Mouse (Mus musculus) retina, embryonic 14.5 days (tissue): ENCODE measurements around the gene Gm42906.

Experiments
- DNase-seq: peaks from one replicate; pipeline ENCODE4 v3.0.0-alpha.2; 2015; ENCODE audit warnings: low spot score

The Gm42906 gene

DNA sequence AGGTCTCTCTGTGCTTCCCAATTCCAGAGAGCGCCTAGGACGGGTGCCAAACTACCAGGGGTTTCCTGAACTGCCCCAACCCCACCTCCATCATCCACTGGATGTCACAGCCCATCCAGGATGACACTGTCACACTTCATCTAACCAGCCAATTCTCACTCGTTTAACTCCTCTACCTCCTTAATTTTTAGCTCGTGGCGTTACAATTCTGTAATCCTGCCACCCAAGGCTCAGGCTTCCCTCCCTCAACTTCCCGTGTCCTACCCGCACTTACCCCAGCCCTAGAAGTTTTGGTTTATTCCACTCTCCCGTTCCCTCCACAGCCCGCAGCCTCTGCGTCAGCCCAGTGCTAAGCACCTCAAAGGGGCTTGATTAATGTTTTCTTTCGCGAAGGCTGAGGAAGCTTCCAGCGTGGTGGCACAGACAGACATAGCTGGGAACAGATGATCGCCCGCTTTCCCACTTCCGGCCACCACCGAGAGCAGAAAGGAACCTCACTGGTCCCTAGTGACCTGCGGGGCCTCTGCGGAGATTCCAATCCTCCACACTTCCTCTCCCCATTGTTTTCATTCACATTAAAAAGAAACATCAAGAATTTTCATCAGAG is 319.6 kb downstream of the Gm42906 start:
- no peak for DNase-seq

DNA sequence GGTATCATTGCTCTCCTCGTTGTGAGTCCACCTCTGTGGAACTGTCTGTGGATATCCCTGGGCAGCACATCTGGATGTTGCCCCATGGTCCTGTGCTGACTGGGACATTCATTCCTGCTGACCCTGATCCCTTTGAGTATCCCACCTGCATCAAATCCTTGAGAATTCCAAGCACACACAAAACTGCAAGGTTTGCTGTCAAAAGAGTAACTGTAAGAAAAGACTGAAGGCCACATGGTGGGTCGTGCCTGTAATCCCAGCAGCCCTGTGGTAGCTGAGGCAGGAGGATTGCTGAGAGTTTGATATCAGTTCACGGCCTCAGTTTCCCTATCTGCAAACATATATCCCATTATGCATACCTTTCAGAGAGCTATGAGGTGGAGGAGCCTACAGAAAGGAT is 321.1 kb downstream of the Gm42906 start:
- no peak for DNase-seq

DNA sequence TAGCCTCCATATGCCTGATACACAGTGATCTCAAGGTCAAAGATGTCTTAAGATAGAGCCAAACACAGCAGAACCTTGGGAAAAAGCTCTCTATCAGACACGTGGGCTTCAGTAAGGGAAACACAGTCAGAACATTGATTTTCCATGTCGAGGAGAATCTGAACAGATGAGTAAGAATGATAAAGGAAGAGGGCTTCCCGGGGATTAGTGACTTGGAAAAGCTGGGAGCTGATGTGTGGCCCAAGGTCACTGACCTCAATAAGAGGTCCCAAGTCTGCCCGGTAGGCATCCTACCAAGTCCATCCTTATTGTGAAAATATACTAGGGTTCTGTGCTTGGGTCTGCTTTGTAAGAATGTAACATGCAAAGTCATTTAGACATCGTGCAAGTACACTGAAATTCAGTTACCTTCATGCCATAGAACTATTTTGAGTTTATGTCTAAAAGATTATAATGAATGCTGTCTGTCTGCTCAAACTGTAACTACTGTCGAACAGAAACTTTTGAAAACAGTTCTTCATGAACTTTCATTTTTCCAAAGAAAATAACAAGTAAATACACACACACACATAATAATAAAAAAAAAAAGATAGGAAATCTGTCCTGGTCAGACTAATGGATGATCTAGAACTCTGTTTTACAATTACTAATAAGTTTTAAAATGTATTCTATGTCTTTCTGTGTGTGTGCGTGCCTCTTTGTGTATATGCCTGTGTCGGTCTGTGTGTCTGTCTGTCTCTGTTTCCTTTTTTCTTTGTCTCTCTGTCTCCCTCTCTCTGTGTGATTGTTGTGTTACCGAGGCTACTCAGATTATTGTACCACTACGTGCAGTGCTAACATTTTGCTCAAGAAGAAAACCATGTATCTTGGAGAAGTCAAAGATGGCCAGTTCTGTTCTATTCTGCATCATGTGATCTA is 322.6 kb downstream of the Gm42906 start:
- no peak for DNase-seq

DNA sequence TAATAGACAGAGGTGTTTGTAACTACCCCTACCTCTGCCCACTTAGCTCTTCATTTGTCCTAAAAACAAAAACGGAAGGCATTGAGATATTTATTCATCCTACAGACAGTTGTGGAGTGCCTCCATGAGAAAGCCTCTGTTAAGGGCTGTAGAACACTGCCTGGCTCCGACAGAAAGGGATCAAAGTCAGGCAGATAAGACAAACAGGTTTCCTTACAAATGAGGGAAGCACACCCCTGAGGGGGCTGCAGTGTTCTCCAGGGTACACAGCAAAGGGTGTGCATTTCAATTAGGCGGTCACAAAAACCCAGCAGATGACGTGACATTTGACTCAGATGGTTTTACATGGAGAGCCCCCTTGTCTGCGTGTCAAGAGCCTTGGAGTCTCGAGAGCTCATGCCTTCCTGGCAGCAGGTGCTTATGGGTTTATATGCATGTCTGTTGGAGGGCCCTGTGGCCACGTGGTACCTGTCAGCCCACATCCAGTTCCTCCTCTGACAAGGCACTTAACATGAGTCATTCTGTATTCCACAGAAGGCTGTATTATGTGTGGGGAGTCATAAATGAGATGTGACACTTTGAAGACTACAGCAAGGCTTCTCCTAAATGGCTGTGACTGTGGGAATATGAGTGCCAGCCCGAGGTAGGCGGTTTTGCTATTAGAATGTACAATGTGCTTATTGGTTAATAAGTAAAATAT is 323.5 kb downstream of the Gm42906 start:
- DNase-seq, result peak; percentile 6

DNA sequence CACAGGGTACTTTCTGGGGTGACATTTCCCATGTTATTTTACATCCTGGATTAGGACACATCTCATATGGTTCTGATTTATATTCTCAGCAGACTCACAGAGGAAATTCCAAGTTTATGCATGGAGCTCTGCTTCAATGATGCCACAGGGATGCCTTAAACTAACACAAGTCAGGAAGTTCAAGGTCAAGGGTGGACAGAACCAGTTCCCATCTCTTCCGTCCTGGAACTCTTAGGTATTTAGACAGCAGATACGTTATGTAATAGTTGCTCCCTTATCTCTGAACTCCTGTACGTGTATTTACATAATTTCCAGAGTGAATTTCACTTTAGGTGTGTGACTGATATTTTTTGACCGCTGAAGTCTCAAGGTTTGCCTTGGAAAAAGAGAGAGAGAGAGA is 324.7 kb downstream of the Gm42906 start:
- no peak for DNase-seq

DNA sequence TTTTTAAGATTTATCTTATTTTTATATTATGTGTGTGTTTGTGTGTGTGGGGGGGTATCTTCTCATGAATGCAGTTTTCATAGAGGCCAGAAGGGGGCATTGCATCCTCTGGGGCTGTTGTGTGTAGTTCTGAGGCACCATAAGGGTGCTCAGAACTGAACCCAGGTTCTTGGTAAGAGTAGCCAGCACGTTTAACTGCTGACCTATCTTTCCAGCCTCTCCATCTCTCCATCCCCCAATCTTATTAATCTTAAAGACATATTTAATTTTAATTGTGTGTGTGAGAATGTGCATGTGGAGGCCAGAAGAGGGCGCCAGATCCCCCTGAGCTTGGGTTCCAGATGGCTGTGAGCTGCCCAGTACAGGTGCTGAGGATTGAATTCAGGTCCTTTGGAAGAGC is 325.7 kb downstream of the Gm42906 start:
- DNase-seq, result no peak

DNA sequence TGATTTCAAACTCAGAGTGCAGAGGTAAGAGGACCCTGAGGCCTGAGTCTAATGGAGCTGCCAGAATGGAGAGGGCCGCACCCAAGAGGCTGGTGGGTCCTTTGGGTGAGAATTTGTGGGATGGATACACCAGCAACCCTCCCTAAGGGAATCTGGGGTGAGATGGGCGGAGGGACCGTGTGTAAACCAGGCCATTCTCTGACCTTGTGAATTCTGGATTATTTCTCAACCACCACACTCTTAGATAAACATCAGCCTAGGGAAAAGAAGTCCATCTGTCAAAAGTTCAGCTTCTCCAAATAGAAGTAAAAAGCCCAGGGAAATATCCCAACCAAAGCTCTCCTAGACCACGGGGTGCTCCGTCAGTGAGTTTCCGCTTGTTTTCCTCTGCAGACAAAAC is 332.0 kb downstream of the Gm42906 start:
- no peak for DNase-seq

DNA sequence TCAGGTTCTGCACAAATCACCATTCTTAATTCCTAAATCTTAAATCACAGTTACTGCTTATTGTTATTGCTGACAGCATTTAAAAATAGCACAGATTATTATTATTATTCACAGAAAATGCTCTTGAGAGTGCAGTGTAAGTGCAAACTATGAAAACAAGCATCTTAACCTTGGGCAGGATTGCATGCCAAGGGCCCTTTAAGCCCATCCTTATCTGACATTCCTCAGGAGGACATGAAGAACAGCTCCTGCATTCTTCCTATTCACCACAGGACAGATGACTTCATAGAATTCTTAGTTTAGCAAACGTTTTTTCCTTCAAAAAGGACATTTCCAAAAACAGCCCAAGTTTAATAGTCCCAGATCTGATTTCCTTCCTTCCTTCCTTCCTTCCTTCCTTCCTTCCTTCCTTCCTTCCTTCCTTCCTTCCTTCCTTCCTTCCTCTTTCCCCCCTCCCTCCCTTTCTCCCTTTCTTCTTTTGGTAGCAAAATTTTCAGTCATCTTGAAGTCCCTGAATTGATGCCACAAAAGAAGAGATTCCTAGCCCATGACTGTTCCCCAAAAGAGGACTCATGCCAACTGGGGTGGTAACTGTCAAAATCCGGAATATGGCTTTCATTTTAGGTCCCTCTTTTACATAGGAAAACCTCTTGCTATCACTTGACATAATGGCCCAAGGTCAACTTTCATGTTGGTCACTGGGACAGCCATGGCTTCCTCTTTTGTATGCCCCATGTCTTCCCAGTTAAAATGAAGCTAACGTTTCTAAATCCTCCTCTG is 334.9 kb downstream of the Gm42906 start:
- no peak for DNase-seq

DNA sequence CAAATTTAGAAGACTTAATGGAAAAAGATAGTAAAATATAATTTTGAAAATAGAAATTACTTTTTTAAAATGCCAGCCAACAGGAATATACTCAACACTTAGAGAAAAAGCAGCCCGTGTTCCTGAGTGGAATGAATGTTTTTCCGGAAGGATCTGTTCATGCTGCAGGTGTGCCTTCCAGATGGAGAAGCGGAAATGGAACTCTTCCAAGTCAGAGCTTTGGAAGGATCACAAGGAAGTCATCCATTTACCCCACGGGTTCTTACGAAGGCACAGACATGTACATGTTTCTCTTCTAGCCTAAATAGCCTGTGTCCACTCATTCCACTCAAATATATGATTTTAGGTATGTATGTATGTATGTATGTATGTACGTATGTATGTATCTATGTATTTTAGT is 337.0 kb downstream of the Gm42906 start:
- no peak for DNase-seq

DNA sequence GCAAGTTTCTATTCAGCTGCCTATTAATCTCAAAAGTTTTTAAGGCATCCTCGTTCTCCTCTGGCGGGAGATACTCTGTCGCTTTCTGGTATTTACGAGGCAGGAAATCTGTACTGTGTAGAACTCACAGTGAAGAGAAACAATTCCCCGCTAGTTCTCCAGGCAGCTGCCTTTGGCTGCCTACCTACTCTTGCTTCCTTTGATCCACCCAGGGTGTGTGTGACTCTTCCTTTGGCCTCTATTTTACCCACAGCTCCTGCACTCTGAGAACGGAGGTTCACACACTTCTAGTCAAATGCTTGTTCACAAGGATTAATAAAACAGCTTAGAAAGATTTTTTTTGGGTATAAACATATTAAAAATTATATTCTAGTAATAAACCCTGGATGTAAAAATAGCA is 338.8 kb downstream of the Gm42906 start:
- no peak for DNase-seq

DNA sequence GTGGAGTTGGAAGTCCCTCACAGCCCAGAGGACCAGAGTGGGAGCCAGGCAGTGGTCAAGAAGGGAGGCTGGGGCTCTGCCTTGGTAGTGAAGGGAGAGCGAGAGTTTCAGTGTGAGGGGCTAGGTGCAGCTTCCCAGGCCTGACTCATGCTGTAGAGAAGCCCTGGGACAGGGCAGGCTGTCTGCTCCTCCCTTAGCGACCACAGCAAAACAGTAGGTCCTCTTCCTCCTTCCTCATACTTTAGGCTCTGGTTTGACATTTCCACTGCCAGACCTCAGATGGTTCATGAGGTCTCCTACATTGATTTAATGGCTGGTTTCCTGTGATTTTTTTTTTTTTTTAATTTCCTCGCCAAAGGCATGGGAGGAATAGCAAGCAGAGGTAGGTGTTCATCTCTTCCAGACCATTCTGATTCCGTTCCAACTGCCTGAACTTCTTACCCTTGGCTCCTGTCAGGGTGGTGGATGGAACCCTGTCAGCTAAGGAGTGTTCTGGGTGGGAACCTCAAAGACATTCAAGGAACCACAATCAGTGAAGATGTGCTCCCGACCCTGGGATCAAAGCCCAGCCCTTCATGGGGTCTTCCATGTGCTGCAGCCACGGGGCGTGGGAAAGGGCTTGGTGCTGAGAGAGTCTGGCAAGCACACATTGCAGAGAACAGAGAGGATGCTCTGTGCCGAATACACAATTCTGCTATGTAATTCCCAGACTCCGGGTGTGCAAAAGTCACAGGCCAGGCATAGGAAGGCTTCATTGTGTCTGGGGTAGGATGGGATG is 341.3 kb downstream of the Gm42906 start:
- no peak for DNase-seq

DNA sequence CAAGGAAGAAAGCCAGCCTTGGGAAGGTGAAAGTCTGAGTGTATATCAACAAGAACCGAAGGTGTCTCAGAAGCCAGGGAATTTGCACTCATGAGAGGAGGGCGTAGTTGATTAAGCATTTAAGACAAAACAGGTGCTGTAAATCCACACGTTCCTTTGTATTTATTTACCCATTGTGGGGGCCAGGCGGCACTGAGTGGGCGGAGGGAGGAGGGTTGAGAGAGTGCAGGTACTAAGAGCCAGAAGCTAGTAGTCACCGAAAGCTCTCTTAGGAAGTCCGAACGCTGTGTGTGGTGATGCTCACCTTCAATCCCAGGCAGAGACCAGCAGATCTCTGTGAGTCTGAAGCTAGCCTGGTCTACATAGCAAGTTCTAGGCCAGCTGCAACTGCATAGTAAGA is 342.2 kb downstream of the Gm42906 start:
- DNase-seq, result no peak

DNA sequence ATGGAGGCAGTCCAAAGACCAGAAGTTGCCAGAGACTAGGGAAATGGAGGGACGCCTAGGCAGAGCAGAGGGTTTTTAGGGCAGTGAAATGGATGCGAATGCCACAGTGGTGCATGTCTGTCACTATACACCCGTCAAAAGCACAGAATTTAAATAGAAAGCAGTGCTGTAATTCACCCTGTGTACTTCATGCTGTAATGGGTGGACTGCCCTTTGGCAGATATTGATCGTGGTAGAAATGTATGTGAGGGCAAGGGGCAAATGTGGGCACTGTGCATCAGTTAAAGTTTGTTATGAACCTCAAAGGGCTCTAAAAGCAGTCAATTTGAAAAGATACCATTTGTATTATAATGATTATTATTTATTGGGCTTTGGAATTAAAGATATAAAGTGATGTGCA is 347.7 kb downstream of the Gm42906 start:
- no peak for DNase-seq

DNA sequence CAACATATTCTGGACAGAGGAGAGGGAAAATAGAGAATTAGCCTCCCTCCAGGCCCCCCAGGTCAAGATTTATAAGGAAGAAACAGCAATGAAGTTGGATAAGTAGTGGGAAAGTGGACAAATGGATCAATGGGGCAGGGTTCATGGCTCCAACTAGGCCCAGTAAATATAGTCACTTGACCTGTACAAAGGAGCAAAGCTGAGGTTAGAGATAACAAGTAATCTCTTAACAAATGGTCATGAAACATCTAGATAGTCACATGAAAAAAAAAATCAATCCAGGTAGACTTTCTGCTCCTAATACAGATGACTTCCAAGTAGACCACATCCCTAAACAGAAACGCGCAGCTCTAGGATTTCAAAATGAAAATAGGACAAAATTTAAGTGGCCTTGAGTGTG is 350.0 kb downstream of the Gm42906 start:
- no peak for DNase-seq

DNA sequence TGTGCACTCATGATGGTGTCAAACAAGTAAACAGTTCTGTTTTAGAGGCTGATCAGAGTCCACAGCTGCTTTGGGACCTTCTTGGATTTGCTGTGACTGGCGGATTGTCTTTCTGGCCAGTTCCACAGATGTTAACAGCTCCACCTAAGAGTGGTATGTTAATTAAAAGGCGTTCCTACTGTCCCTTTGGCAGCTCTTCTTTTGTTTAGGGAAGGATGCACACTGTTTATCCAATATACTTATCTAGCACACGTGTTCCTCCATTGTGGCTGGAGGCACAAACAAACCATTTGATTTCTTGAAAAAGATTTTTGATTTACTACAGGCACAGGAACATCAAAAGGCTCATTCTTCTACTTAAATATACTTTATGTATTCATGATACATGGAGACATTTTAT is 351.0 kb downstream of the Gm42906 start:
- no peak for DNase-seq

DNA sequence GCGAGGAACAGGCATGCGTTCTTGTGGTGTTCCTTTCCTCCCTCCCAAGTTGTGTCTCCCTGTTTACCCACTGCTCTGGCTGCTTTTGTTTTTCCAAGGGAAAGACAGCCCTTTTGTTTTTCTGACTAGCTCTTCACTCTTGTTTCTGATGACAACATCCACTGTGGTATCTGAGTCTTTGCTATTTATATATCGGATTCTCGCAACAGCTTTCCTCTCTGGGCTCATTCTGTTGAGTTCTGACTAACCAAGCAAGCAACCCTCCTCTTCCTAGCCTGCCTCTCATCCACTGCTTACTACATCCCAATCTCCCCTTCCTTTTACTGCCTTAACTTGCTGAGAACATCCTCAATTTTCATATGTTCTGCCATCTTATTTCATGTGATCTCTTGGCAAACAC is 353.7 kb downstream of the Gm42906 start:
- no peak for DNase-seq

DNA sequence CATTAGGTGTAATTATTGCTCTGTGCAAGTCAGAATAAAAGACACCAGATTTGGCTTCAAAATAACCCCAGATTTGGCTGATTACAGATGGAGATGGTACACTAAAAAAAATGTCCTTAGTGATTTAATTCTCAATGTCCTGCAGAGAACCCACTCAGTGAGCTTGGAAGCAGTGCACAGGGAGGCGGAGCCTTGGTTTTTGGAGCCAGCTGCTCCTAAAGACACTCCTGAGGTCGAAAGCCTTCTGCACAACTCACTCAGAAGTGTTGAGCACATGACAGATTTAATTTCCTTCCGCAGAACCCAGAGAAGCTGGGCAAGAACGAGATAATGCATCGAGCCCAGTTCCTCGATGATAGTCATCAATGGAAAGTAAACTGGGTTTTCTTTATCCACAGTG is 356.5 kb downstream of the Gm42906 start:
- DNase-seq, result no peak

DNA sequence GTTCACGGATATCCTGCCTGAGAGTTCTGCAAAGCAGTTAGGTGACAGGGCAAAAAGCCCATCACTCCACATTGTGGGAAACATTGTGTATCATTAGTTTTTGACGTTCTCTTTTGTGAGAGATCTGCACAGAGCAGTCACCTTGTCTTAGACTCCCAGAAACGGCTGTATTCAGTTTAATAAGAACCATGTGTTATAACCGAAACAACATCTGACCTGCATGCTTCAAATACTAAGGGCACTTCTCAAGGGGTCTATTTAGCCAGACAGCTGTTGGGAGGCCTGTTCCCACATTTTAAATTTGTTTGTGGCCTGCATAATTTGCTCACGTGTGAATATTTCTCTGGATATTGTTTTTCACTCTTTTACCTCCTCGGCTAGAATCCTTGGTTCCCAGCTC is 357.1 kb downstream of the Gm42906 start:
- no peak for DNase-seq

DNA sequence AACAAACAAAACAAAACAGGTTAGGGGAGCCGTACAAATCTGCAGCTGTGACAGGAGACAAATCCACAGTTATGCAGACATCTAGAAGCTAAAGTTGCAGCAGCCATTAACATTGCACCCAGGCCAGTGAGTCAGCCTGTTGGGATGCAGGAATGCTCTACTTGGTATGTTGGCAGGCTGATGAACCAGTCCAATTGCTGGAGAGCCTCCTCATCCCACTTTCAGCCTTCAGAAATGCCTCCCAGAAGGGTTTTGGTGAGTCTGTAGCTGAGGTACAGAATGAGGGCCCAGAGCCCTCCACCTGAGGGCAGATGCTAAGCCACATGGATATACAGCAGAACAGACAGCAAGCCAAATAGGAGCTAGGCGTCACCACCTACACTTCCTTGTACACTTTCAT is 358.4 kb downstream of the Gm42906 start:
- DNase-seq, result no peak

DNA sequence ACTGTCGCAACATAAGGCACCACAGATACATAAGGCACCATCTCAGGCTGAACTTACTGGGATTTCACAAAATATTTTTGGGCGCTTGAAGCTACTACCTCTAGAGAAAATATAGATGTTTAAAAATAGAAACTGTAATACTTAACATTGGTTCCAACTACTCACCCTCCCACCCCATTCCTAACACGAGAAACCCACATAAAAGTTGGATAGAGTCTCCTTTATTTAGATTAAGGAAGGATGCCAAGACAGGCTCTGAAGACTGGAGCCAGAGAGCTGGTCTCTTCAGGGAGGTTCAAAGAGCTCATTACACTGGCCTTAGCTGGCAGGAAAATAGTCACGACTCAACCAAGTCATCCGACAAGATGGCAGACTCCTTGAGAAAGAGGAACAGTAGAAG is 361.9 kb downstream of the Gm42906 start:
- no peak for DNase-seq

DNA sequence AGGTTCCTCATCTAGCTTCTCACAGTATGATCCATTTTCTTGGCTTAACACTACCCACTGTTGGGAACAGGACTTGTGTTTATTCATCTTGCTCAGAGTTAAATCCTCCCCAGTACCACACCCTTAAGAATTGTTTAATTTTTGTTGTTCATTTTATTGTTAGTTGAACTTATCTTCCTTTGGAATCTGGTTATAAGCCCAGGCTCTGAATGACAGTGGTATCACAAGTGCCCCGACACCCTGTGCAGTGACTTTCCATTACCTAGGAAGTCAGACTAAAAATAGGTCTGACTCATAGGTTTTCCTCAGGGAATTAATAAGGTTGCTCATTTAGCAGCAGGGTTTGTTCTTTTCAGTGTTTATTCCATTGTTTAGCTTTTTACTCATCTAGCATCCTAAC is 362.7 kb downstream of the Gm42906 start:
- no peak for DNase-seq

DNA sequence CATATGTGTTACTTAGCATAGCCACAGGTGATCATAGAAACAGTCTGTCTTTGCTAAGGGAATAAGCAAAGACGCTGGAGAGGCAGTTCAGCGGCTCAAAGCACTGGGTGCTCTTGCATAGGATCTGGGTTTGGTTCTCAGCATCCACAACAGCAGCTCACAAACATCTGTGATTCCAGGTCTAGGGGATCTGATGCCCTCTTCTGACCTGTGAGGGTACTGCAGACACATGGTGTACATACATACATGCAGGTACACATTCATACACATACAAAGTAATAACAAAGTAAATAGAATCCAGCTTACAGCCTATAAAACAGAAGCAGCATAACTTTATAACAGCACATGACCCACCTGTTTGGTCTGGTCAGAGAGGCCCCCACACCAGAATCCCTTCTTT is 366.0 kb downstream of the Gm42906 start:
- no peak for DNase-seq
